Mouse (Mus musculus): ENCODE results near the gene Tysnd1. TPM values are rescaled to one million over a fixed set of nuclear protein-coding genes. Genes with fewer than 3 reads are reported as not detected.

Tysnd1 gene
- total RNA-seq, 2 experiments from 2014 or later = 12.3 to 14.4 TPM

DNA sequence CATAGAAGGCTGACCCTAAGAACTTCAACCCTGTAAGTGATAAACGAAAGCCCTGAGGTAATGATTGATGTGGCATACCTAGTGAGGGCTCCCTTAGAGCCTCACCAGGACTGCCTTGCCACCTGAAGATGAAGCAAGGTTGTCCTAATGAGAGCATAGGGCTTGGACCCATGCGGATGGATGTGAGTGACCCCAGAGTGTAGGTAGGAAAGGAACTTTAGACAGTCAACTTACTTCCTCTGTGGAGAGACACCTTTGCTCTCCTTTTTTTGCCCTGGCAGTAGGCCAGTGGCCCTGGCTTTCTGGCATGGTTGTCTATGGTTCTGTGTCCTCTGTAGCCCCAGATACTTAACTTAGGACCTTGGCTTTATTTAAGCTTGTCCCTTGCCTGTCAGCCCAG is 1.7 kb downstream of the Tysnd1 start:
- intact Hi-C loops (cut with DNase I) = no loop called here
- Histone ChIP-seq H3K27ac (no peak overlapping the region), H3K4me3 (peak overlapping the region; percentile 91)
- no peak for TF ChIP-seq CTCF (IDR thresholded peaks at IDR 0.05)
- DNase-seq = no peak

DNA sequence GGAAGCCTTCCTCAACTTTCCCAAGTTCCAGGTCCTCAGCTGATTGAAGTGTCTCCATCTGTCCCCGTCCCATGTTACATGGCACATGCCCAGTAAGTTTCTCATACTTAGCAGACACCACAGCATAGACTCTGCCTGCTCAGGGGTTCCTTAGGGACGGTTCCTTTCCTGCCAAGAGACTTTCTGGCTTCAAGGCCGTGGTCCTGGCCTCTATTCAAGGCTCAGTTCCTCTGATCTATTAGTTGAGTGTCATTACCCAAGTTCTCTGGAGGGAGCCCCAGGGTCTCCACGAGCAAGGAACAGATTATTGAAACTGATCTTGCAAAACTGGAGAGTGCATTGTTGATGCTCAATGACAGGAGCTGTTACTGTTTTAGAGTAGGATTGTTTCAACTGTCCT is 9.3 kb downstream of the Tysnd1 start:
- peak; percentile 12 for DNase-seq
- Histone ChIP-seq H3K27ac (no peak overlapping the region), H3K4me3 (no peak overlapping the region)
- no peak for TF ChIP-seq CTCF (IDR thresholded peaks at IDR 0.05)
- intact Hi-C loops (cut with DNase I) = no loop called here

DNA sequence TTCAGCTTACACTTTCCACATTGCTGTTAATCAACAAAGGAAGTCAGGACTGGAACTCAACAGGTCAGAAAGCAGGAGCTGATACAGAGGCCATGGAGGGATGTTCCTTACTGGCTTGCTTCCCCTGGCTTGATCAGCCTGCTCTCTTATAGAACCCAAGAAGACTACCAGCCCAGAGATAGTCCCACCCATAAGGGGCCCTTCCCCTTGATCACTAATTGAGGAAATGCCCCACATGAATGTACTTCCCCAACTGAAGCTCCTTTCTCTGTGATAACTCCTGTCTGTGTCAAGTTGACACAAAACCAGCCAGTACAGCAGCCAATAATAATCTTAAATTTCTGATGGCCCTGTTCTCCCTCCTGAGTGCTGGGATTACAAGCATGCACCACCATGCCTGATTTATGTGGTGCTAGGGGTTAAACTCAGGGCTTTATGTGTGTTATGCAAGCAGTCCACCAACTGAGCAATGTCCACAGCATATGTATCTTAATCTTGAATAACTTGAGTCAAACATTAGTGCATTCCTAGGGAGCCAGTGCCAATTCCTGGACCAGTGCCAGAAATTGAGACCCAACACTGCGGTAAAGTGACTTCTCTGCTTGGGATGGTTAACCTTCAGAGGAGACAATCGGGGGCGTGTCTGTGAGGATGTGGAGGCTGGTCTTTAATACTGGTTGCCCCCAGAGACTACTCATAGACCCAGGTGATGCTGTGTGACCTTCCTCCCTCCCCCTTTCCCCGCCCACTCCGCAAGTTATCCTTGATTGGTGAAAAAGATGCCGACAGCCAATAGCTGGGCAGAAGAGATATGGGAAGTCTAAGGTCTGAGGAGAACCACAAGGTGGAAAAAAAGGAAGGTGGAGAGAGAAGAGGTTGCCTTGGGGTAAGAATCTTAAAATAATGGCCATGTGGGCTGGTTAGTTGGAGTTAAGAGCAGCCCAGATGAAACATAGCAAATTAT is 11.4 kb downstream of the Tysnd1 start:
- intact Hi-C loops (cut with DNase I) = no loop called here
- Histone ChIP-seq H3K27ac (no peak overlapping the region), H3K4me3 (no peak overlapping the region)
- TF ChIP-seq CTCF (IDR thresholded peaks at IDR 0.05) = no peak
- peak; percentile 13 for DNase-seq

DNA sequence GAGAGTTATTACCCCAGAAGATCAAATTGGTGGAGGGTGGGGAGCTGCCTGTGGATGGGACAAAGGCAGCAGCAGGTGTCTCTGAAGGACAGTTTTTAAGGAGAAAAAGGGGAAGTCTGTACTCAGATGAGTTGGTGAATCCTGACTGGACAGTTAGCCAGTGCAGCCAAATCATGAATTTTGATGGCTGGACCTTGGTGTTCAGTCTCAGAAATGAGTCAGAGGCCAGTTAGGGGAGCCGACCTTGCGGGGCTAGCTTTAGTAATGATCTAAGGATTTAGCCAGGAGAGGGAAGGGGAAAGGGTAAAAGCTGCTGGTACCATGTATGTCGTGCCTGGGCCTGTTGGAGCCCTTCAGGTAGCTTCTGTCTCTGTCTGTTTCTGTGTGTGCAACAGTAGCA is 18.3 kb downstream of the Tysnd1 start:
- Histone ChIP-seq H3K4me3 (no peak overlapping the region), H3K27ac (no peak overlapping the region)
- intact Hi-C loops (cut with DNase I) = loop anchor here (1.0 kb wide), 1 partner anchor 32 kb away; no protein-coding TSS in a partner anchor
- no peak for TF ChIP-seq CTCF (IDR thresholded peaks at IDR 0.05)
- DNase-seq = no peak

DNA sequence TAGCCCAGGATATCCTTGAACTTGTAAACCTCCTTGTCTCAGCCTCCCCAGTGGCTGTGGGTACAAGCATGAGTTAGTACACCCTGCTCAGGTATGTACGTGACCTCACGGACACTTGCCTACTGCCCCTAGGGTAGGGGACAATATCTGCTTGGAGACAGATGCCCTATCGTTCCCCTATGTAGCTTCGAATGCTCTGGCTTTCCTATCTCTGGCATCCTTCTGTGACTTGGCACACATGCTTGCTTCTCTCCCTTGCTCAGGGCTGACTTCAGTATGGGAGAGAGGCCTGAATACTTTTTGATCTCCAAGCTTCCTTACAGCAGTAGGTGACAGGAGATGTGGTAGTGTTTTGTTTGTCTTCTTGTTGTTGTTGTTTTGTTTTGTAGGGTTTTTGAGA is 18.8 kb downstream of the Tysnd1 start:
- intact Hi-C loops (cut with DNase I) = no loop called here
- H3K4me3 ChIP-seq = no peak overlapping the region

DNA sequence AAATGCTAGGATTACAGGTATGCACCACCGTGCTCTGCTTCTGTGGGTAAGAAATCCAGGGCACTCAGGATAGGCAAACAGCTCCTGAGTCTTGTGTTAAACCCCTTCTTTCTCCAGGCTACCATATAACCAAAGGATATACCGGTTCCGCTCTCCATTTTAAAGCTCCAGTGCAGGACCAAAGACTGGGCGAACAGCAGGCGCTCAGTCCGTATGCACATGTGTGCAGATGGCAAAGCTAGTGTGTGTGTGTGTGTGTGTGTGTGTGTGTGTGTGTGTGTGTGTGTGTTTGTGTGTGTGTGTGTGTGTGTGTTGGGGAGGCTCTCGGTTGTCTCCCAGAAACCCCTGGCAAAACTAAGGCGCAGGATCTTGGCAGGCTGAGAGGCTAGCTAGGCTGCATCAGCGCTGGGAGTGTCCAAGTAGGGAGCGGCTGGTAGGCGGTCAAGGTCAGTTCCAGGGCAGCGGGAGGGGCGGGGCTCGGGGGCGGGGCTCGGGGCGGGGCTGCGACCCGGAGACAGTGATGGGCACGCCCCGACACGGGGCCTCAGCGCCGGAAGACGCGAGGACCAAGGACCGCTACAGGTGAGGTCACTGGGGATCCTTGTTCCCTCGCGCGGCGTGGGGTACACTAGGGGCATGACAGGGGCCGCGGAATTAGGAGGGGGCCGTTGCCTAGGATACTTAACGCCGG is 19.6 kb downstream of the Tysnd1 start, which contains the start of gene Aifm2:
Aifm2 (plus strand) TSS at position 493 of the 691 bp plus-strand sequence.
- Histone ChIP-seq H3K4me3 (peak within 1 kb of the TSS; percentile 90), H3K27ac (peak within 1 kb of the TSS; percentile 87)
- intact Hi-C loops (cut with DNase I) = no loop called here
- DNase-seq = peak; percentile 89
- no peak for TF ChIP-seq CTCF (IDR thresholded peaks at IDR 0.05)

More for the DNA sequence above, 18.8 kb downstream of the Tysnd1 start:
- peak overlapping the region; percentile 85 for H3K27ac ChIP-seq
- TF ChIP-seq CTCF (IDR thresholded peaks at IDR 0.05) = no peak
- no peak for DNase-seq

DNA sequence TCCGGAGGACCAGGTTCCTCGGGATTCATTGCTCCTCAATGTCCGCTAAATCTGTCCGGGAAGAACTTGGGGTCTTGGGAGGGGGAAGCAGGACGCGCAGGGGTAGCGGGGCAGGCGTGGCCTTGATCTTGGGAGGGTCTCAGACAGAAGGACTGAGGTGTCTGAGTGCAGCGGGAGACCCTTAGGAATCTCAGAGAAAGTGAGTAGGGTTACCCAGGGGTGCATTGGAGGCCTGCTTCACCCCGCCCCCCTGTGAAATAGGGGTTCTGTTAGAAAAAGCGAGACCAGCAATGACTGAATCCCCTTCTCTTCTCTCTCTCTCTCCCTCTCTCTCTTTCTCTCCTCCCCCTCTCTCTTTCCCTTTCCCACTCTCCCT is 20.1 kb downstream of the Tysnd1 start:
- TF ChIP-seq CTCF (IDR thresholded peaks at IDR 0.05) = no peak
- H3K4me3 ChIP-seq = peak overlapping the region; percentile 90
- intact Hi-C loops (cut with DNase I) = no loop called here
- peak overlapping the region; percentile 87 for H3K27ac ChIP-seq
- DNase-seq = no peak

DNA sequence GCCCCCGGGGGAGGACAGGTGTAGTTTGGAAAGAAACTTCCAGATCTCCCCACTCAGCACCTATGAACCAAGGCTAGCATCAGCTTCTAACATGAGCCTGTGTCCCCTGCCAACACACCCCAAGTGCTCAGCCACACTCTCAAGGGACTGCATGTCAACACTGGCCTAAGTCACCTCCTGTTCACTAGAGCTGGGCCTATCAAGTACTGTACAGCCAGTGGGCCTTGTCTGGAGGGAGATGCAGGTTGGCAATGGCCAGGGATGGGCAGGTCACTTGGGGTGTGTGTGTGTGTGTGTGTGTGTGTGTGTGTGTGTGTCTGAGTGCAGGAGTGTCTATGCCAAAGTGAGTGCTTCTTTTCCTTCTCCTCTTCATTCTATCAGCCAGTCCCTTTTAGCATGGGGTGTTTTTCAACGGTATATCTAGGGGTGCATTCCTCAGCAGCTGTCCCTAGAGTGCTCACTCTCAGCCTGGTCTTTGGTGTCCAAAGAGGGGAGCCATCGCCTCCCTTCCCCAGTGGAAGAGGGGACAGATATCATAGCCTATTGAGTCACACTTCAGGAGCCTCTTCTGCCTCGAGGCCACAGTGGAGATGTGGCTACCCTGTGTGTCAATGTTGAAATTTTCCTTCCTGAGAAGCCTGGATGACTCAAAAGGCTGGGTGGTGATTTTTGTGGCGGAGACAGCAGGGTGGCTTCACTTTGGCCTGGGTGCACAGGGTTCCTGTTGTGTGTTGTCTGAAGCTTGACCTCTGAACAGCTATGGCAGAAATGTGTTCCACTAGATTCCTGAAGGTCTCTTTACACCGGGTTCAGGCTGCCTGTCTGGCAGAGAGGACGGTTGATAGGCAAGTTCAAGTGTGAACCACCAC is 20.9 kb downstream of the Tysnd1 start:
- no peak for TF ChIP-seq CTCF (IDR thresholded peaks at IDR 0.05)
- peak overlapping the region; percentile 90 for H3K4me3 ChIP-seq
- intact Hi-C loops (cut with DNase I) = no loop called here
- no peak for DNase-seq
- peak overlapping the region; percentile 87; the same call in 1 of the 2 replicates for H3K27ac ChIP-seq

DNA sequence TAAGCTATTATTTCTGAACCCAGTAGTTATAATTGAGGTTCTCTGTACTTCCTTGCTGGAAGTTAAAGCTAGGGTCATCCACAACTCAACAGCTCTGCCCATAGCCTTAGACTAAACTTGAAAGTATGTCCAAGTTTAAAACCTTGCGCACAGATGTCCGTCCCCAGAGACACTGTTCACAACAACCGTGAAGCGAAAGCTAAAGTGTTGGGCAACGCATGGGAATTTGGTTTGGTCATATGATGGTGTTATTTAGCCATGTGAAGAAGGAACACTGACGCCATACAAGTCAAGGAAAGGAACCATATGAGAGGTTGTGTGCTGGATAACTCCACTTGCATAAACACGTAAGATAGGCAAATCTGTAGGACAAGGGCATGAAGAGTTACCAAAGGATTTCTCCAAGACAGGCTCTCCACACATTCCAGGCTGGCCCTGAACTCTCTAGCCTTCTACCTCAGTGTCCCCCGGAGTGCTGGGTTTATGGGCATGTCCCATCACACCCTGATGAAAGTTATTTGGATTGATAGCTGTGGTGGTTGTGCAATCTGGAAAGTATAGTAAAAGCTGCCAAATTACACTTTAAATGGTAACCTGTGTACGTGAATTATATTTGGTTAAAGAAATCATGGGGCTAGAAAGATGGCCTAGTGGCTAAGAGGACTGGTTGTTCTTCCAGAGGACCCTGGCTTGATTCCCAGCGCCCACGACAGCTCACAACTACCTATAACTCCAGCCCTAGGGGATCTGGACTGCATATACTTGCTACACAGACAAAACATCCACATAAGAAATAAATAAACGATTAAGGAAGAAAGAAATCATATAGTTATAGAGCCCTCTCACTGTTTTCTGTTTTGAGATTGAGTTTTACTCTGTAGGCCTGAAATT is 22.3 kb downstream of the Tysnd1 start:
- H3K4me3 ChIP-seq = no peak overlapping the region
- intact Hi-C loops (cut with DNase I) = loop anchor here (2.0 kb wide), 1 partner anchor 17 kb away; no protein-coding TSS in a partner anchor
- H3K27ac ChIP-seq = no peak overlapping the region
- no peak for DNase-seq
- TF ChIP-seq CTCF (IDR thresholded peaks at IDR 0.05) = no peak

DNA sequence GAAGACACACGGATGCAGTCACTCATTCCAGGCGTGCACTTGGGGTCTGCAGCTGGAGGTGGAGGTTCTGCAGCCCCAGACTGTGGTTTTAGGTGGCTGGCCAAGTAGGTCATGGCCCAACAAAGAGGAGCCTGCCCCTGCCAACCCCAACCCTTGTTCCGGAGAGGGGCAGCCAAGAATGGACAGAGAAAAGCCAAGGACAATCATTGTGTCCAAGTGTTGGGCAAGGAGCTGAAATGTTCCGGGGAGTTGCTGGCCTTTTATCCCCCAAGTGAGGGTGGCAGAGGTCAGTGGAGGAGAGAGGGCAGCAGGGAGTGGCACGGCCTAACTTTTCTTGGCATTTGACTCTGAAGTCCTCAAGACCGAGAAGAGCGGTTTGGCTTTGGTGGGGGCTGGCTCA is 25.0 kb downstream of the Tysnd1 start:
- intact Hi-C loops (cut with DNase I) = no loop called here
- H3K4me3 ChIP-seq = no peak overlapping the region
- H3K27ac ChIP-seq = no peak overlapping the region
- TF ChIP-seq CTCF (IDR thresholded peaks at IDR 0.05) = no peak
- no peak for DNase-seq

DNA sequence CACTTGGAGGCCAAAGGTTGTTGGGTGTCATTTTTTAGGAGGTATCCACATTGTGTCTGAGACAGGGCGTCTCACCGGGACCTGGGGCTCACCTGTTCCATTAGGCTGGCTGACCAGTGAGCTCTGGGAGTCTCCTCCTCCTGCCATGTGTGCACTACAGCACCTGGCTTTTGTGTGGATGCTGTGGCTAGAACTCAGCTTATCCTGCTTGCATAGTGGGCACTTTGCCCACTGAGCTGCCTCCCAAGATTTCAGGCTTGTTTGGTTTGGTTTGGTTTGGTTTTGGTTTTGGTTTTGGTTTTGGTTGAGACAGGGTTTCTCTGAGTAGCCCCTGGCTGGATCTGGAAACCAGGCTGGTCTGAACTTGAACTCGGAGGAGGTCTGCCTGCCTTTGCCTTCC is 26.9 kb downstream of the Tysnd1 start:
- no peak for DNase-seq
- Histone ChIP-seq H3K4me3 (no peak overlapping the region), H3K27ac (no peak overlapping the region)
- intact Hi-C loops (cut with DNase I) = no loop called here
- TF ChIP-seq CTCF (IDR thresholded peaks at IDR 0.05) = no peak

Data from gastrocnemius, adult 2 months (tissue).